Mouse (Mus musculus): ENCODE results near the gene Glb1. TPM values are rescaled to one million over a fixed set of nuclear protein-coding genes. Genes with fewer than 3 reads are reported as not detected.

Gene Glb1
- polyA plus RNA-seq, 1 experiment: 39.6 TPM

DNA sequence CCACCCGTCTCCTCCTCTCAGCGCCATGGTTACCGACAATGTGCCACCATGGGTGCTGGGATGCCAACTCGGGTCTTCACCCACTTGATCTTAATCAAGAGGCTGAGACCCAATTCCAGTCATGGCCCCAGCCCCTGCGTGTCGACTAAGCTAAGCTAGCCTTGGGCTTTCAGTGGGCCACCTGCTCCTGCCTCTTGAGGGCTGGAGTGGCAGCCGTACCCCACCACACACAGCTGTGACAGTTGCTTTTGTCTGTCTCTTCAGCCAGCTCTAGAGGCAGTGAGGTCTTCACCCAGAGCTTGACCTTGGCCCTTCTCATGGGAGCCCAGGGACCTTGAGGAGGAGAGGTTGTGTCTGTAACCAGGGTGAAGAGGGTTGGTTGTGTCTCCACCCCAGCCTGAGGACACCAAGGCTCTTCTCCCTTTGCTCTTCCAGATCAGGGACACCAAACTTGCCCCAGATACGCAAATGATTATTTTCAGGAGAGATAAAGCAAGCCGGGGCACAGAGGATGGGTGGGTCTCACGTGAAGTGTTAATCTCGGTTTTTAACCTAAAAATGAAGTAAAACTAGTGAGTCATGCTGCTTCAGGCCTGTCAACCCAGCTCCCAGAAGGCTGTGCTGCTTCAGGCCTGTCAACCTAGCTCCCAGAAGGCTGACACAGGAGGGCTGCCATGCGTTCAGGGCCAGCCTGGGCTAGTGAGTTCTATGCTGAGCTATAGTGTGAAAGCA is 27.4 kb downstream of the Glb1 start:
- no peak for DNase-seq (ENCODE audit: low read depth, low spot score)
- WGBS: 83% methylated on average over 12 of the region's 12 CpGs

DNA sequence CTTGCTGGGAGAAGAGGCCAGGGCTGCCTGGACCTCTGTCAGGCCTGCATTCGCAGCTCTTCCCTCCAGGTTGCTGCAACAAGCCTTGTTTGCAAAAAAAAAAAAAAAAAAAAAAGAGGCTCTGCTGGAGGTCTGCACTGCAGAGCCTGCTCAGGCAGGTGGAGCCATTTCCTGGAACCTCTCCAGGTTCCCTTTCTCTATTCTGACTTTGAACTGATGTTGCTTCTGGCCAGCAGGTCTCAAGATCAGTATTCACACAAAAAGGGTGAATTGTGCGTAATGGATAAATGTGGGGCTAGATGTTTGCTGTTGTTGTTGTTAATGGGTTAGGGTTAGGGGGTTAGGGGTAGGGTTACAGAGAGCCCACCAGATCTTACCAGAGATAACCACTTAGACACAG is 34.8 kb downstream of the Glb1 start:
- DNase-seq (ENCODE audit: low read depth, low spot score): no peak
- 85% methylated on average over 2 of the region's 2 CpGs for WGBS

DNA sequence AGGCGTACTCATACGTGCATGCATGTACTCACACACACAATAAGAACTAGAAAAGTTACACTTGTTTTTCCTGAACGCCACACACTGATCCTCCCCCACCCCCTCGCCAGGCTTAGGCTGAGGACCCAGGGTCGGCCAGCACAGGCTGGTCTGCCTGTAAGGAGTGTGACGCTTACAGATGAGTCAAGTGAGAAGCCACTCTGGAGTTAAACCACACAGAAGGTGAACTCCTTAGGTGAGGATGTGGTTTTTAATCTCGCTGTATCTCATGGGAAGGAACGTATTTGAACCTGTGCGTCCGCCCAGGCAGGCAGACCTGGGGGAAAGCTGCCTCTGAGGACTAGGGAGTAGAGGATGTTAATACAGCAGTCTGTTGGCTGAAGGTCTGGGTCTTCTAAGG is 39.7 kb downstream of the Glb1 start:
- WGBS: 91% methylated on average over 10 of the region's 10 CpGs
- no peak for DNase-seq (ENCODE audit: low read depth, low spot score)

DNA sequence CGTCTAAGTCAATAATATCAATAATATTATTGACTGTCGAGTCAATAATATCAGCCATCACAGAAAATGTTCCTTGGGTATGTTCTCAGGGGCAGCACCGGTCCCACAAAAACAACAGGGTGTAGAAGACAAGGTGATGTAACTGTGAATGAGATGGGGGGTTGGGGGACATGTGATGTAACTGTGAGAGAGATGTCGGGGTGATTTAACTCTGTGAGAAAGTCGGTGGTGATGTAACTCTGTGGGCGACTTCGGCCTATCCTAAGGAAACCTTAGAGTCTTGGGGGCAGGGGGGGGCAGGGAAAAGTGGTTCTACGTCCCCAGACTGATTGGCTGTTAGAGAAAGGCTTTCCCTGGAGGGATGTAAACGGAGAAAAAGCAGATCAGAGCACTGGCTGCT is 41.3 kb downstream of the Glb1 start:
- WGBS: 89% methylated on average over 9 of the region's 9 CpGs

DNA sequence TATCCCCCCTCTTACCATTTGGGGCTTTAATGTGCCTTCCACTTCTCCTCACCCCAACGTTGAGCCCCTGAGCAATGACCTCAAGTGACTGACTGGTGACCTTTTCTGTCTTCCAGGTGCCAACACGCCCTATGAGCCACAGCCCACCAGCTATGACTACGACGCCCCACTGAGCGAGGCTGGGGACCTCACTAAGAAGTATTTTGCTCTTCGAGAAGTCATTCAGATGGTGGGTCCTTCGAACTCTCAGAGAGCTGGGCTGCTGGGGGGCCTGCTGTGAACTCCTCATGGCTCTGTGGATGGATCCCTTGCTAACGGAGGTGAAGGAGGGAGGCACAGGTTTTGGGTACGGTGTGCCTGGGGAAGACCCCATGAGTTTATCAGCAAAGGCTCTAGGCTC is 42.0 kb downstream of the Glb1 start:
- 87% methylated on average over 9 of the region's 9 CpGs for WGBS
- no peak for DNase-seq (ENCODE audit: low read depth, low spot score)

More for the DNA sequence above, 41.3 kb downstream of the Glb1 start:
- no peak for DNase-seq (ENCODE audit: low read depth, low spot score)

DNA sequence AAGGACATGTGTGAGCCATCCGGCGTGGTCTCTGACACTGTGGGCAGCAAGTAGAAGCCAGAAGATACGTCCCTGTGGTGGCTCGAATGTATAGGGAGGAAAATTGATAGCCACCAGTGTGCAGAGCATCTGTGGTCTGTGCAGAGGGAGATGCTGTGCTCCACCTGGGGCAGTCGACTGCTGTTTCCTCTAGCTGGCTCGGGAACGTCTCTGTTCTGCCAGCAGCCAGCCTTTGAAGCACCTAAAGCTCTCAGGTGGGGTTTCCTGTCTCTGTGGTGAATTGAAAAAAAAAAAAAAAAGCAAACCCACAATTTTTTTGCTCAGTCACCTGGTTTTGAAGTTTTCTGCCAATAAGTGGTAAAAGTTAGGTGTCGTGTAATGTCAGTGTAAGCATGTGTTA is 42.5 kb downstream of the Glb1 start:
- DNase-seq (ENCODE audit: low read depth, low spot score): no peak
- WGBS: 94% methylated on average over 8 of the region's 8 CpGs

DNA sequence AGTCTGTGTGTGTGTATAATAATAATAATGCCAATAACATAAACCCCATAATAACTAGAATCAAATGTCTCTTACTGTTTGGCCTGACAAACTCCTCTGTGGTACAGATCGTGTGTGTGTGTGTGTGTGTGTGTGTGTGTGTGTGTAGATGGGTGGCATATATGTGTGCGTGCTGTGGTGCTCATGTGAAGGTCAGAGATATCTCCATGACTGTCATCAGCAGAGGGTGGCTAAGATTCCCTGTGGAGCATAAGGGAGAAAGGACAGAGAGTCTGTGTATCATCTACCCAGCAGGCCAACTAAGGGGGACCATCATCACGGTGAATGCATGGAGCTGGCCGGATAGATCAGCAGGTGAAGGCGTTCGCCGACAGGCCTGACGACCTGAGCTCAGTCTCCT is 46.0 kb downstream of the Glb1 start:
- WGBS: 90% methylated on average over 8 of the region's 8 CpGs
- no peak for DNase-seq (ENCODE audit: low read depth, low spot score)

DNA sequence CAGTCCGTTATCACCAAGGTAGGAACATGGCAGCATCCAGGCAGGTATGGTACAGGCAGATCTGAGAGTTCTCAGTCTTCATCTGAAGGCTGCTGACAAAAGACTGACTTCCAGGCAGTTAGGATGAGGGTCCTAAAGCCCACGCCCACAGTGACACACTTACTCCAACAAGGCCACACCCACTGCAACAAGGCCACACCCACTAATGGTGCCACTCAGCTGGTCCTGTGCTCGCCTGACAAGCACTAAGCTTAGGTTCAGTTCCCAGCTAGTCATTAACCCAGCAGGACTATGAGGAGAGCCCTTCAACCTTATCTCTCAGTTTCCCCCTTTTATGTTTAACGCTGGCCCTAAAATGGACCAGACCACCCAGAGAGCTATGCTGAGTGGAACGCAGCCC is 47.8 kb downstream of the Glb1 start:
- 84% methylated on average over 5 of the region's 5 CpGs for WGBS
- no peak for DNase-seq (ENCODE audit: low read depth, low spot score)

DNA sequence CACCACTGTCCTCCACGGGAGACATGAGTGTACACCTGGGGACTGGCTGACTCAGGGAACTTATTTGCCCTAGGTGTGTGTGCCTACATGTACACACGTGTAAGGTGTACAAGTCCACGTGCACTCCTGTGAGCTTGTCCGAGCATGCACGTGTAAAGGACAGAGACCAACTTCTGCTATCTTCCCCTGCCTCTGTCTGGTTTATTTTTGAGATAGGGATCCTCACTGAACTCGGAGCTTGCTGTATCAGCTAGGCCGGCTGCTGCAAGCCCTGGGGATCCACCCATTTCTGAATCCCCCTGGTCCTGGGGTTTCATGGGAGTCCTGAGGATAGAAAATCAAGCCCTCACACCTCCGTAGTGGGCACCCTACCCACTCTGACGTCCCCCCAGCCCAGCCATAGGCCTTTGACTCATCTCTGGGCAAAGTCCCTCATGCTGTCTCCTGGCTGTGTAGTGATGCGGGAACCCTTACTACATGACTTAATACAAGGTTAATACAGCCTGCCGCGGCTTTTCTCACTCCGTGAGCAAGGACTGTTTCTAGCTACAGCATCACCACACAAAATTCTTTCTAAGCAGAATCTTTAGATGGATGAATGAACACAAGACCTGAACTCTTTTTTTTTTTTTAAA is 48.4 kb downstream of the Glb1 start:
- no peak for DNase-seq (ENCODE audit: low read depth, low spot score)
- WGBS: 92% methylated on average over 13 of the region's 13 CpGs

DNA sequence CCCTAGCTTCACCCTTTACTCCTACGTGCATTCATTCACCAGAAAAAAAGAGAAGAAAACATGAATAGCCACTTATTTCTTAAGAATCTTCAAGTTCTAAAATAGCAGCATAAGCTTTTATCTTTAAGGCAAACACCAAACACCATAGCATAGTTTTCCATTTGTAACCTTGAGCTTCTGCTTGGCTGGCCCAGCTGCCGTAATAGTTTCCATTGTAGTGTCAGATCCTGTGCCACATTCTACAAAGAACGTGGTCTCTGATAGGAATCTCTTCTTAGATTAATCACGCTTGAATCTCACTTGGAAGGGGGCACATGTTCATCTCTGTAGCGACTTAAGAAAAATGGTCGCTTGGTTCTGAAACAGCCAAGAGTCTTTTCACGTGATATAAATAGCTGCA is 50.7 kb downstream of the Glb1 start:
- WGBS: 90% methylated on average over 7 of the region's 7 CpGs
- no peak for DNase-seq (ENCODE audit: low read depth, low spot score)

DNA sequence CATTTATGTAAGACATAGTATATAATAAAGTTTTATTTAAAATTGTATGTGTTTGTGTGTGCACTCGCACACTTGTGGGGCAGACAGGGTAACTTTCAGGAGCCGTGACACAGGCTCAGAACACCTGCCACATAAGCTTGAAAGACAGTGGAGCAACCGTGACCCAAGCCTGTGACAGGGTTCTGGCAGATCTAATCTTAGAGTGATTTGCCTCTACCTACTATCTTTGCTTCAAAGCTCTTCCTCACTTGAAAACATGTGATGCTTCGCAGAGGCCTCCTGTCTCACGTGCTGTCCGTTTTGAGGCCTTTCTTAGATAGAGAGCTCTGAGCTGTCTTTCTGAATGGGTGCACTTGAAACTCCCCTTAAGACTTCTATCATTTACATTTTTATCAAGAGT is 51.5 kb downstream of the Glb1 start:
- 95% methylated on average over 6 of the region's 6 CpGs for WGBS
- DNase-seq (ENCODE audit: low read depth, low spot score): no peak

DNA sequence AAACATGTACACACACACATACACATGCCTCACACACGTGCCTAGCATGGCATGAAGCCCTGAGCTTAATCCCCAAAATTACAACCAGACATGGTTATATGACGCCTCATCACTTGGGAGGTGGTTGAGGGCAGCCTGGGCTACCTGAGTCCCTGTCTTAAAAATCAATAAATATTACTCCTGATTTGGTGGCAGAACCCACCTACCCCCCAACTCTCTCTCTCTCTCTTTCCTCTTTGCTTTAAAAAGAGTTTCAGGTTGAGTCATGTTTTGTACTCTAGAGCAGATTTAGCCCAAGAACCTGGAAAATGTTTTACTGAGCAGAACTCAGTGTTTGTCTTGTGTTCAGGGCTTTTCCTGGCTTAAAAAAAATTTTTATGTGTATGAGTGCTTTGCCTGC is 54.5 kb downstream of the Glb1 start:
- DNase-seq (ENCODE audit: low read depth, low spot score): no peak
- 77% methylated on average over 2 of the region's 2 CpGs for whole genome bisulfite sequencing

DNA sequence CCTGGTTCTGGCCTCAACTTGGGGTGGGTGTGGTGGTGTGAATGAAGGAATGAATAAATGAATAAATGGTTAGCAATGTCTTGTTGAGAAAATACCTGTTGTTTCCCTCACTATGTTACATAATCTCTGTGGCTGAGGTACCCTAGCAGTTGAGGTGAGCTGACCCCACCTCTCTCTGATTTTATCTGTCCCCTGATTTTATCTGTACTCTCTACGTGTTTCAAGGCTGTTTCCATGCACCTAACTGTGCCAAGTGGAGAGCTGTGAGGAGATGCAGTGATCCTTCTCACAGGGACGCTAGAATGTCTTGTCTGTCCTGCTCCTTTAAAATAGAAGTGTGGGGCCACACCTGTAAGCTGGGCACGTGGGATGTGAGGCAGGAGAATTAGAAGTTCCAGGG is 57.6 kb downstream of the Glb1 start:
- 79% methylated on average over 3 of the region's 3 CpGs for WGBS
- no peak for DNase-seq (ENCODE audit: low read depth, low spot score)

DNA sequence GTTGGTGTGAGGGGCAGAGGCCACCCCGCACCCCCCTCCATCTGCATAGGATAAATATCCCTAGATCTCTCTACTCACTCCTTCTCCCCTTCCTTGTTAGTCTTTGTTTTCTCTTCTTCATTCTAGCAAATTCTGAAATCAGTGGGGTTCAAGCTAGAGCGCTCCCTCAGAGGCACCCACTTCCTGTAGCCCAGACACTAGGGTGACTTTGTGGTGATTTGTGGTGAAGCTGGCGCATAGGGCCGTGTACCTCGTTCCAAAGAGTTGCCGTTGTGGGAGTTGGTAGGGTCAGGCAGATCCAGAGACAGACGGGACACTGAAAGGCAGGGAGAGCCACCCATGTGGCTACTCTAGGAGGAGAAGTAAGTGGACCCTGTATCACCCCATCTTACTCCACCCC is 61.7 kb downstream of the Glb1 start:
- no peak for DNase-seq (ENCODE audit: low read depth, low spot score)
- WGBS: 88% methylated on average over 7 of the region's 7 CpGs

DNA sequence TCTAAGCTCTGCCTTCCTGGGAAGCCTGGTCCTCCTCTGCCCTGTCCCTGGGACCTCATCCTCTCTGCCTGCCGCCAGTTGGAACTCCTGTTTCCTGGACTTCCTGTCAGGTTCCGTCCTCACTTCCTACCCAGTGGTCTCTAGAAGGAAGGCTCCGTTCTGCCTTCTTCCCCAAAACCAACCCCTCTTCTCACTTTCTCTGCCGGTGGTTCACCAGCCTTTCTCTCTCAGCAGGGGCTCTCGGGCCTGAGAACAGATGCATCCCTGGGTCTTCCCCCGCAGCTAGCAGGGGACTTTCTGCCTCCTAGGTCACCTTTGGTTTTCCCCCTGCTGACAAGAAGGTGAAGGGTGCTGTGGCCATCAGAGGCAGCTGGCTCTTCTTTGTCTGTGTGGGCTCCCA is 64.6 kb downstream of the Glb1 start:
- WGBS: 82% methylated on average over 6 of the region's 6 CpGs

DNA sequence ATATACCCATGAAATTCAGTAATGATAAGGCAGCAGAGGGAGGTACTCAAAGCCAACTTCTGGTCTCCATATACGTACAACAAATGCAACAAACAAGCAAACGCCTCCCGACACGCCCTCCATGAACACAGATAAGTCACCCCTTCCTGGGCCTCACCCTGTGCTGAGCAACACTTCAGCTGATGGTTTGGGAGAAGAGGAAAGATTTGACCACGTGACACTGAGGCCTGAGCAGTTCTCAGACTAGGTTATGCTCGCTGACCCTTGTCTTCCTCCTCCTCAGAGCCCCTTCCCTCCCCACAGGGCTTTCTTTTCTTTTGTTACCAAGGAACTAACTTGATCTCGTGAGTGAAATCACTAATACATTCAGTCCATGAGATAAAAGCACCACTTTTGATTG is 66.0 kb downstream of the Glb1 start:
- WGBS: 79% methylated on average over 7 of the region's 7 CpGs
- no peak for DNase-seq (ENCODE audit: low read depth, low spot score)

More for the DNA sequence above, 64.6 kb downstream of the Glb1 start:
- no peak for DNase-seq (ENCODE audit: low read depth, low spot score)

DNA sequence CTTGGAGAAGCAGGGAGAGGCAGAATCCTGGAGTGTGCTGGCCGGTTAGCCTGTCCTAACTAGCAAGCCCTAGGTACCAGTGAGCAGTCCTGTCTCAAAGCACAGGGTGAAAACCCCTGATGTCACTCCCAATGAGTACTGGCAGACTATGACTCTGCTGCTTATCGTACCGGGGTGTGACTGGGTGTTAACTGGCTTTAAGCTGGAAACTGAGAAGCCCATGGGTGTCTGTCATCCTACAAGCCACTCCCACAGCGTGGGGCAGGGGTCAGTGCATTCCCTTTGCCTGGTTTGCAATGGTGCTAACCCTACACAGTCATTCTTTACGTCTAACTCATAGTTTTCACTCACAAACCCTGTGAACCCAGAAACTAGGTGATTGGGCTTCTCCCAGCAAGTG is 67.3 kb downstream of the Glb1 start:
- 82% methylated on average over 5 of the region's 5 CpGs for WGBS
- DNase-seq (ENCODE audit: low read depth, low spot score): no peak

DNA sequence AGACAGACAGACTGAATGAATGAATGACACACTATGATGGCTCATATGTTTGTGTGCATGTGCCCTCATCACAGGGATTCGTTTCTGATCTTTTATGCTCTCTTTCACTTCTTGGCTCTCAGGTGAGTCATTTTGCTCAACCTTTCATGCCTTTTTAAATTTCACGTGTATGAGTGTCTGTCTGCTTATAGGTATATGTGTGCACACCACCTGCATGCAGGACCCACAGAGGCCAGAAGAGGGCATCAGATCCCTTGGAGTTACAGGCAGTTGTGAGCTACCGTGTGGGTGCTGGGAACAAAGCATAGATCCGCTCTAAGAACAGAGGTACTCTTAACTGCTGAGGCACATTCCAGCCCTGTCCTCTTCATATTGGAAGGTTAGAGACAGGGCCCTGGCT is 67.8 kb downstream of the Glb1 start:
- WGBS: 95% methylated on average over 4 of the region's 4 CpGs
- no peak for DNase-seq (ENCODE audit: low read depth, low spot score)

DNA sequence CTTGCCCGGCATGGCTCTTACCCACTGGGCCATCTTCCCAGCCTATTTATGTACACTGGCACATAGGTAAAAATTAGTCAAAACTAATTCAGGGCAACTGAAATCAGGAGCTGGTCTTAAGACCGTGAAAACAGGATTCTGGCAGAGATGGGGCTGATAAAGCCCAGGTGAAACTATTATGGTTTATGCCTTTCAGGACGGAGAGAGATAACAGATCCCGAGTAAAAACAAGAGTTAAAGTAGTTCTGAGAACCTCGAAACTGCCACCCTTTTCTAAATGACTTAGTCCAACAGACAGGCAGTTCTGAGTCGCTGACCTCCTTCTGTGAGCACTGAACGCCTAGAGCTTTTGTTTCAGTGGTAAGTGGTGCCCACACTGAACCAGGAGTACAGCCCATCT is 71.0 kb downstream of the Glb1 start:
- no peak for DNase-seq (ENCODE audit: low read depth, low spot score)
- WGBS: 64% methylated on average over 7 of the region's 7 CpGs

DNA sequence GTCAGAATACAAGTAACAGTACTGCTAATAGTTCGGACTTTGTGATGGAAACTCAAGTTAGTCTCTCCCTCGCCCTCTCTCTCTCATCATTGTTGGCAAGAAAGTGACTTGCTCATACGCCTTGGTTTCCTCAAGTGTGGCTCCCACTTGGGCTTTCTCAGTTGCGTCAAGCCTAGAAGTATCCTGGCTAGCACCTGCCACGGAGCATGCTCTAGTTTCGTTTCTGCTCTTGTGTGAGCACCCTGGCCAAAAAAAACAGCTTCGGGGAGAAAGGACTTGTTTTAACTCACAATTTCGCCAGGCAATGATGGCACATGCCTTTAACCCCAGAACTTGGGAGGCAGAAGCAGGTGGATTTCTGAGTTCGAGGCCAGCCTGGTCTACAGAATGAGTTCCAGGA is 76.1 kb downstream of the Glb1 start:
- WGBS: 93% methylated on average over 9 of the region's 9 CpGs

DNA sequence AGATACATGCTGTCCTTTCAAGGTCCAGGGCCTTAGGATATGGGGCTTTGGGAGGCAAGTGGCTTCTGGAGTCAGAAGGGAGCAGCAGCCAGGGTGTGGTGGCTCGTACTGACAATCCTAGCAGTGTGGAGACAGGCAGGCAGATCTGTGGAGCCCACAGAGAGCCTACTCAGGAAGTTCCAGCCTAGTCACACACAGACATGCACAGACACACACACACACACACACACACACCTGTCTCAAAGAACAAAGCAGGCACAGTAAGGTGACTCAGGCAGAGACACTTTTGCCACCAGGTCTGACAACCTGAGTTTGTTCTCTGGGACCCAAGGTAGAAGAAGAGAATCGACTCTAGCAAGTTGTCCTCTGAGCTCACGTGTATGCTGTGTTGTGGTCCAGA is 80.1 kb downstream of the Glb1 start:
- WGBS: 66% methylated on average over 3 of the region's 3 CpGs
- no peak for DNase-seq (ENCODE audit: low read depth, low spot score)

More for the DNA sequence above, 76.1 kb downstream of the Glb1 start:
- no peak for DNase-seq (ENCODE audit: low read depth, low spot score)

DNA sequence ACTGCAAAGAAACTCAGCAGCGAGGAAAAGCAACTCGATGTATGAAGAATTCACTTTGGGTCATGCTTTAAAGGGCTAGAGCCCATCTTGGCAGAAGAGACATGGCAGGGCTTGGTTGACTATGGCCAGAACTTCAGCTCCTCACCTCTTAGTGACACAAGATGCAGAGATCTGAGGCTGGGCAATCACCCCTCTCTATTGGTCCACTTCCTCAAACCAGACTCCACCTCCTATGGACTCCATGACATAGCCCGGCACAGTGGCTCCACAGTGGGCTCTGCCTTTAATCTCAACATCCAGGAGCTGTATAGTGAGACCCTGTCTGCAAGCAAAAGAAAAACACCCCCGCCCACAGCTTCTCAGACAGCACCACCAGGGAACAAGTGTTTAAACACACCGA is 83.9 kb downstream of the Glb1 start:
- no peak for DNase-seq (ENCODE audit: low read depth, low spot score)
- WGBS: 82% methylated on average over 5 of the region's 5 CpGs

Measured in large intestine, adult 2 months (tissue).